Comparison of ENCODE assay signal across 20 mouse cellular contexts in the genomic region with DNA sequence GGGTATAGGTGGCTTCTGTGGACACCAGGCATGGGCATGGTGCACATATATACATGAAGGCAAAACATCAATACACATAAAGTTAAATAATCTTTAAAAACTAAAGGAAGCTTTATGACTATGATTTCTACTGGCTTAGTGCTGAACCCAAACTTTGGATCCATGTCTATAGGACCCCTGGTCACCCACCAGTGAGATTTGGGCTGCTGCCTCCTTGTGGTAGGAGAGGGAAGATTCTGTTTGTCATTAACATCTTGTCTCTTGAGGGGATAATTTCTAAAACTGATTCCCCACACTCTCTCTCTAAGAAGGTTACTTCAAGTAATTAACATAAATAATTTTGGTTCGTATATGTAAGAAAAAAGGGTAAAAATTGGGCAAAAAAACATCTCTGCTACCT.
DNase-seq lines count a peak whose midpoint lies in the region; ATAC-seq and TF ChIP-seq lines count a peak whose summit lies in the region.
"Had no signal": no experiment of that assay in that cellular context is flagged by ENCODE, and none has a peak within 500 bp of the region (broad histone marks: within the 10 kb centered on the region; RNA-seq: fewer than 3 reads in every experiment).

No protein-coding gene starts in this region.

- intact Hi-C loops in heart, adult 2 months (cut with DNase I) = loop anchor here (5.0 kb wide), 1 partner anchor 133 kb away; no protein-coding TSS in a partner anchor
- intact Hi-C loops in left cerebral cortex, adult 2 months (cut with DNase I) = no loop called here
- intact Hi-C loops in left cerebral cortex, postnatal 25 days (cut with DNase I) = loop anchor here (10.0 kb wide), 1 partner anchor 189 kb away; no protein-coding TSS in a partner anchor

- WGBS in heart, adult 2 months = 32% methylated on average over 1 of the region's 1 CpGs
- 53% methylated on average over 1 of the region's 1 CpGs for WGBS in heart, embryonic 10.5 days

- no peak overlapping the region for H3K9ac ChIP-seq in heart, adult 2 months (ENCODE audit: low read depth, low read length)
- no peak overlapping the region for H3K9ac ChIP-seq in CH12.LX (ENCODE audit: insufficient read depth, low read depth)
- H3K9ac ChIP-seq: hindbrain, embryonic 13.5 days; limb, embryonic 12.5 days; lung, embryonic 15.5 days had no signal

- POLR2A ChIA-PET in Patski (lab: Charles Lee) = no interaction called here

- CTCF ChIA-PET in Patski (lab: Charles Lee) = interaction anchor here (1.1 kb wide), 1 partner anchor 10 kb away, joined by 3 read pairs; no protein-coding TSS in a partner anchor

- no peaks in the 10 kb centered on the region for H3K27me3 ChIP-seq in heart, adult 2 months (ENCODE audit: control insufficient read depth, insufficient read depth, low read length)
- H3K27me3 ChIP-seq in heart, embryonic 10.5 days (ENCODE audit: insufficient read depth, poor library complexity, severe bottlenecking) = peaks cover 18% of the 10 kb centered on the region; the same call in 1 of the 2 replicates
- H3K27me3 ChIP-seq in CH12.LX (replicated peaks) (no peaks in the 10 kb centered on the region), Patski (peaks cover 9% of the 10 kb centered on the region)
- H3K27me3 ChIP-seq: hindbrain, embryonic 13.5 days had no signal

- no peak for ATAC-seq in Patski
- ATAC-seq: forebrain, embryonic 14.5 days had no signal

- TF ChIP-seq CTCF in heart, adult 2 months (IDR thresholded peaks at IDR 0.05) = peak; percentile 45
- TF ChIP-seq CTCF in left cerebral cortex, adult 2 months (IDR thresholded peaks at IDR 0.05) = peak; percentile 43
- peak in 1 of 2 experiments; percentile 60; a peak in 3 of 4 replicates for TF ChIP-seq CTCF in CH12.LX (conservative IDR thresholded peaks at IDR 0.05 in 1 of 2, IDR thresholded peaks at IDR 0.05 in 1 of 2; ENCODE audit: low read depth in 2 of 2, low read length in 2 of 2)
- TF ChIP-seq CTCF in Patski (IDR thresholded peaks at IDR 0.05) = peak; percentile 9

- TF ChIP-seq EP300 in heart, adult 2 months (IDR thresholded peaks at IDR 0.05; ENCODE audit: insufficient read depth, low read depth, low read length) = no peak
- TF ChIP-seq EP300 in CH12.LX (IDR thresholded peaks at IDR 0.05; ENCODE audit: low read length) = no peak

- H3K27ac ChIP-seq in heart, adult 2 months = no peak overlapping the region
- H3K27ac ChIP-seq in heart, embryonic 10.5 days = no peak overlapping the region
- H3K27ac ChIP-seq in left cerebral cortex, adult 2 months = no peak overlapping the region
- H3K27ac ChIP-seq in CH12.LX (ENCODE audit: insufficient read depth, low read depth) = no peak overlapping the region
- H3K27ac ChIP-seq: hindbrain, embryonic 13.5 days; limb, embryonic 12.5 days; lung, embryonic 15.5 days; macrophage had no signal

- no peaks in the 10 kb centered on the region for H3K4me1 ChIP-seq in heart, adult 2 months (ENCODE audit: control insufficient read depth, insufficient read depth, low read length)
- H3K4me1 ChIP-seq in heart, embryonic 10.5 days = no peaks in the 10 kb centered on the region
- no peaks in the 10 kb centered on the region for H3K4me1 ChIP-seq in CH12.LX (ENCODE audit: control insufficient read depth in 1 of 2, insufficient read depth in 2 of 2)
- H3K4me1 ChIP-seq: hindbrain, embryonic 13.5 days; limb, embryonic 12.5 days; lung, embryonic 15.5 days had no signal

- DNase-seq in heart, adult 2 months = no peak
- DNase-seq in heart, embryonic 10.5 days (ENCODE audit: low spot score) = no peak
- no peak for DNase-seq in left cerebral cortex, adult 2 months (ENCODE audit: extremely low spot score in 1 of 2, low spot score in 2 of 2)
- no peak for DNase-seq in left cerebral cortex, postnatal 25 days (ENCODE audit: low spot score in 2 of 2)
- DNase-seq in CH12.LX (ENCODE audit: extremely low read depth) (no peak), Patski (ENCODE audit: low read depth, low spot score) (no peak)
- DNase-seq in Muller cell, postnatal 12 days (ENCODE audit: inconsistent ontology term) = no peak
- DNase-seq in thymus, postnatal 14 days = no peak
- DNase-seq: adrenal gland, postnatal 25 days; cerebellum, adult 9-10 months; gastrocnemius, postnatal 14 days; heart, adult 18-20 months; heart, postnatal 36 days; right cerebral cortex, postnatal 14 days had no signal

- in situ Hi-C loops in CH12.LX (cut with MboI; ENCODE audit: low pct_ligation_motif_present, low pct_unique_long_range_greater_than_20kb, low sequenced_read_pairs) = loop anchor here (10.0 to 25.0 kb wide), 2 partner anchors 108 to 199 kb away; no protein-coding TSS in a partner anchor
- in situ Hi-C loops in Patski (cut with MboI; ENCODE audit: low pct_unique_long_range_greater_than_20kb) = no loop called here

- no peaks in the 10 kb centered on the region for H3K79me2 ChIP-seq in heart, adult 2 months (replicated peaks; ENCODE audit: control insufficient read depth, insufficient read depth, low read length)
- no peaks in the 10 kb centered on the region for H3K79me2 ChIP-seq in CH12.LX (replicated peaks; ENCODE audit: control insufficient read depth, extremely low read depth, insufficient read depth, poor library complexity, severe bottlenecking)

- H3K9me3 ChIP-seq in heart, embryonic 10.5 days = no peaks in the 10 kb centered on the region
- H3K9me3 ChIP-seq in CH12.LX (replicated peaks; ENCODE audit: low read length) = no peaks in the 10 kb centered on the region
- H3K9me3 ChIP-seq: hindbrain, embryonic 13.5 days; limb, embryonic 12.5 days; lung, embryonic 15.5 days had no signal

- H3K4me2 ChIP-seq in CH12.LX (ENCODE audit: insufficient read depth, low read depth, poor library complexity, severe bottlenecking) = no peak overlapping the region
- H3K4me2 ChIP-seq: hindbrain, embryonic 13.5 days; limb, embryonic 12.5 days; liver, embryonic 11.5 days; lung, embryonic 15.5 days had no signal

- no peak overlapping the region for H3K4me3 ChIP-seq in heart, adult 2 months
- no peak overlapping the region for H3K4me3 ChIP-seq in heart, embryonic 10.5 days
- H3K4me3 ChIP-seq in left cerebral cortex, adult 2 months = no peak overlapping the region
- no peak overlapping the region for H3K4me3 ChIP-seq in CH12.LX (replicated peaks in 1 of 3; ENCODE audit: low read depth in 2 of 3, low read length in 2 of 3, poor library complexity in 1 of 3)
- H3K4me3 ChIP-seq: hindbrain, embryonic 13.5 days; limb, embryonic 12.5 days; lung, embryonic 15.5 days had no signal

- peak; percentile 17 for TF ChIP-seq RAD21 in CH12.LX (IDR thresholded peaks at IDR 0.05; ENCODE audit: low read depth, low read length)

- no peak for TF ChIP-seq POLR2A in heart, adult 2 months (IDR thresholded peaks at IDR 0.05; ENCODE audit: insufficient read depth, low read depth, low read length)
- TF ChIP-seq POLR2A in CH12.LX (IDR thresholded peaks at IDR 0.05; ENCODE audit: low read depth, low read length) = no peak

- dilution Hi-C loops in CH12.LX (cut with MboI; ENCODE audit: extremely low pct_ligation_motif_present, extremely low pct_unique_long_range_greater_than_20kb, low sequenced_read_pairs) = no loop called here

- H3K36me3 ChIP-seq in heart, adult 2 months (ENCODE audit: control insufficient read depth, insufficient read depth, low read length) = no peaks in the 10 kb centered on the region
- no peaks in the 10 kb centered on the region for H3K36me3 ChIP-seq in heart, embryonic 10.5 days
- H3K36me3 ChIP-seq in CH12.LX (replicated peaks in 1 of 2; ENCODE audit: control insufficient read depth in 1 of 2, insufficient read depth in 1 of 2, low read length in 1 of 2) = no peaks in the 10 kb centered on the region
- H3K36me3 ChIP-seq: hindbrain, embryonic 13.5 days; limb, embryonic 12.5 days; lung, embryonic 15.5 days had no signal

TF ChIP-seq in CH12.LX, 34 proteins besides CTCF, POLR2A, EP300 and RAD21:
- TF ChIP-seq CHD2 (IDR thresholded peaks at IDR 0.05; ENCODE audit: low read length) = no peak
- TF ChIP-seq MEF2A (IDR thresholded peaks at IDR 0.05; ENCODE audit: borderline replicate concordance, low read depth, low read length) = no peak
- TF ChIP-seq SMC3 (IDR thresholded peaks at IDR 0.05; ENCODE audit: low read depth, low read length) = peak; percentile 60
- TF ChIP-seq UBTF (IDR thresholded peaks at IDR 0.05; ENCODE audit: low read depth, low read length) = no peak
- TF ChIP-seq BHLHE40 (IDR thresholded peaks at IDR 0.05; ENCODE audit: low read depth, low read length) = no peak
